Mouse (Mus musculus): ENCODE results near the gene Ewsr1.
"Not testable (repeated sequence)": the region's sequence is repeated elsewhere in the genome, so short reads cannot be mapped to it uniquely, and the experiment has no call there.

Ewsr1 gene

DNA sequence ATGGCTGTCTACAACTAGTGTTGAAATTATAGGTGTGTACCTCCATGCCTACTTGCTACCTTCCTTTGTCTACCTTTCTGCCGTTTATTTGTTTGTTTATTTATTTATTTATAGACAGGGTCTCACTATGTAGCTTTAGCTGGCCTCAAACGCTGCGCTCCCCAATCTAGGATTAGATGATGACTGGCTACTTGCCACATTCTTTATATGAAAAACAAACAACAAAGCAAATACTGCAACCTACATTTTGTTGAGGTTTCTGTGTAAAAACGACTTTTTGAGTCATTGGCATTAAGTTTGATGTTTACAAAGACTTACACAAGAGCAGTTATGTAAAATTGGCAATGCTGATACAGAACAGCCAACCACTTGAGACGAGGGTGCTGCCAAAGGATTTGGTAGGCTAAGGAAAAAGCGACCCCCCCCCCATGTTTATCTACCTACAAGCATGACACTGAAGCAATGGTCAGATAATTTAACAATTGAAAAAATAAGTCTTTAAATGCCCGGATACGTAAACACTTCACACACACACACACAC lies 2.5 kb downstream of the Ewsr1 start:
- DNase-seq (ENCODE audit: low spot score) = no peak

DNA sequence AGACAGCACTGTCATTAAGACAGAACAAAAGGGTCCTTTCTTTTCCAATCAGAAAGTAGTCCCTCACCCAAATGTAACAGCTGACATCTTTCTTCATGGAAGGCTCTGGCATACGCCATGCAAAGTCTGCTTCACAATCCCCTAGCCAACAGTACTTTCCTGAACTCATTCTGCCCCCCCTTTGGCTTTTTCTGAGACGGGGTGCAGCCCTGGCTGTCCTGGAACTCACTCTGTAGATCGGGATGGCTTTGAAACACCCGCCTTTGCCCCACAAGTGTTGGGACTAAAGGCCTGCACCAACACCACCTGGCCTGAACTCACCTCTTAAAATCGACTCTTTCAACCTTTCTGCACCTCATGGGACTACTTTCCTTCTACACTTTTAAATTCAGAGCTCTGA lies 3.2 kb downstream of the Ewsr1 start:
- DNase-seq (ENCODE audit: low spot score) = no peak

DNA sequence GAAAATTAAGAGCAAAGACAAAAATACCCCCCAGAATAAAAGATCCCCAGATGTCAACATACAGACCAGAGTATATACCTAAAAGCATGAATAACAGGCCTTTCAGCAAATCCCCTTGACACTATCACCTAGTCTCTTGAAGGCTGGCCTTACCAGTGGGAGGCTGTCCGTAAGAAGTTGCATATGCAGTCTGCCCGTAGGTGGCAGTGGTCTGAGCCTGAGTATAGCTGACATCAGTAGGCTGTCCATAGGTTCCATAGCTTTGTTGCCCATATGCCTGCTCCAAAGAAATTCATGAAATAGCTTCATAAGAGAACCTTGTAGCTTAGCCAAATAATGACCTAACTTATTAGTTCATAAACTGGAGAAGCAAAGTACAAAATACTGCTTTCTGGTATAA lies 7.4 kb downstream of the Ewsr1 start:
- no peak for DNase-seq (ENCODE audit: low spot score)

DNA sequence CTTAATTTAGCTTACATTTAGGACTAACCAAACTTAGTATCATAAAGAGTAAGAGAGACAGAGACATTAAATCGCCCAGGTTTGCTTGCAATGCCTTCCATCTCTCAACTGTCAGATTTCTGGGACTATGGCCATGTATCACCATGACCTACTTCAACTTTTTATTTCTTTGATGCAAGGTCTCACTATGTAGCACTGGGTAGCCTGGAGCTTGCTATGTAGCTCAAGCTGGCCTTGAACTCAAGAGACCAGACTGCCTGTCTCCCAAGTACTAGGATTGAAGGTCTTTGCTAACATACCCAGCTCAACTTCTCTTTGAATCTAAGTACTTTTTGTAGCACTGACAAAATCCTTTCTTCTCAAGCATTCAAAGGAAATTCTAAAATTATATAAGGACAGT lies 9.9 kb downstream of the Ewsr1 start:
- no peak for DNase-seq (ENCODE audit: low spot score)

DNA sequence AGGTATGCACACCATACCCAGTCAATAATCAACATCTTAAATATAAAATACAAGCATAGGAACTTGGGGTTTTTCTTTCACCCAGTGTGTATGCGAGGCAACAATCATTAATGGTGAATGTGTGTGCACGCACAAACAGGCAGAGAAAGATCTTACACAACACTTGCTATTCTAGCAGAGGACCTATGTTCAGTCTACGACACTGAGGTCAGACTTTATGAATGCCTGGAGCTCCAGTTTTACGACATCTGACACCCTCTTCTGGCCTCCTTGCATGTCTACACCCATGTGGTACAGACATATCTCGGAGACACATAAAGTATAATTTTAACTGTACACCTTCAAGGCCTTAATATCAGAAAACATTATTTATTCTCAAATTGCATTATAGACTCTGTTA lies 22.2 kb downstream of the Ewsr1 start:
- DNase-seq (ENCODE audit: low spot score) = not testable (repeated sequence)

DNA sequence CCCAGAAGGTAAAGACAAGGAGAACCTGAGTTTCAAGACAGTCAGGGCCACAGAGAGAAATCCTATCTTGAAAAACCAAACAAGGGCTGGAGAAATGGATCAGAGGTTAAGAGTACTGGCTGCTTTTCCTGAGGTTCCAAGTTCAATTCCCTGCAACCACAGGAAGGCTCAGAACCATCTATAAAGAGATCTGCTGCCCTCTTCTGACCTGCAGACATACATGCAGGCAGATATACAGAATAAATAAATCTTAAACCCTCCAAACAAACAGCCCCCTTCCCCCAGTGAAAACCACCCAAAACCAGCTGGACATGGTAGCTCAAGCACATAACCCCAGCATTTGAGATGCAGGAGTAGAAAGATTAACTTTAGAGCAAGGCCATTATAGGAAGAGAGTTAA lies 23.3 kb downstream of the Ewsr1 start:
- DNase-seq (ENCODE audit: low spot score) = no peak

DNA sequence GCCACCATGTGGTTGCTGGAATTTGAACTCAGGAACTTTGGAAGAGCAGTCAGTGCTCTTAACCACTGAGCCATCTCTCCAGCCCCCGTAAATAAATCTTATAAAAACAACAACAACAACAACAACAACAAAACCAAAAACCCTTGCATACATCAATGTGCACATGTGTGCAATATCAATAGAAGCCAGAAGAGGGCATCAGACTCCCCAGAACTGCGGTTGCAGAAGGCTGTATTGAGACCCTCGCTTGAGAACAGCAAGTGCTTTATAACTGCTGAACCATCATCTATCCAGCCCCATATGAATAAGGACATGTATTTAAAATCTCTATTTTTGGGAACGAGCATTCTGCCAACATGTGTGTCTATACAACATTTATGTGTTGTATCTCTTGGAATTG lies 24.2 kb downstream of the Ewsr1 start:
- DNase-seq (ENCODE audit: low spot score) = no peak

DNA sequence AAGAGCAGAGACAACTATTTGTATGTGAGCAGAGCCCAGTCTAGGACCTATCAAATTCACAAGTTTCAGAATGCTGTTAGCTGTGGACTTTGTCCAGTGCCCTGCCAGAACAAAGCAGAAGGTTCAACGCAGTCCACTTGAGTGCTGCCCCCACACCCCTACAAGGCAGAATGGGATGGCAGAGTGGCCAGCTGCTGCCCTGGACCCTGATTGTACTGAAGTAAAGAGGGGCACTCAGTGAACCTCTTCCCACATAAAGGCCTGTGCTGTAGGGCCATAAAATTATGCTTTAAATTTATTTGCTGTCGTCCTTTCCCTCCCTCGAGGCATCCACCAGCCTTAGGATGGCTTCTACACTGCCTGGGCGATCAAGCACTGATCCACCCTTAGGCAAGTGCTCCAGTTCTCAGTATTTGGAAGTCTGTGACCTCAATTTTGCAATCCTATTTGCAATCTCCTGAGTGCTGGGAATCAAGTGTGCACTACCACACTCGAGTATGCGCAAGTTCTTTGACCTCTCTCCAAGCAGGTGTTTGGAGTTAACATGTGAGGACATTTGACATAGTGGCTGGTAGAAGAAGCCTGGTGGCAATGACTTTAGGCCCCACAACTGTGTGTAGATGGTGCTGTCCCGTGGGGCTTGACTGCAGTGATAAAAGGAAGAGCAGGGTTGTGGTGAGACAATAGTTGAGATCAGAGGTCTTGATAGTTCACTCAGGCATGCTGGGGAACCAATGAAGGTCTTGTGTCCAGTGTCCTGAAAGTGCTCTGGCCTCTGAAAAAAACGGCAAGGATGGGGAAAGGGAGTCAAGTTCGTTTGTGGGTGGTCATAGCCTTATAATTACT lies 30.7 kb downstream of the Ewsr1 start:
- DNase-seq (ENCODE audit: low spot score) = no peak

DNA sequence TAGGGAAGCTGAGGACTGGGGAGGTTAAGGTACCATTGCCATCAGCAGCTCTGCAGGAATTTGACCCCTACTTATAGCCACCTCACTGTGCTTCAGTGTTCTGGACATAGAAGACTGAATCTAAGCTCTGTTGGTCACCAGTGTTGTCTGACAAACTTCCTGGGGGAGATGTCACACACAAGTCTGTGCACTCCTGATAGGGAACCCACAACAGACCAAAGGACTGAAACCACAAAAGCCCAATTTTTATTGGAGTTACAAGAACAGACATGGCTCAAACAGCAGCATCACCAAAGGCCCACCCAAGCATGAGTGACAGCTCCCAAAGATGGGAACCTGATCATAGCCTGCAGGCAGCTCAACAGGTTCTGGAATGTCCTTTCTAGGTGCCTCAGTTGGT lies 32.0 kb downstream of the Ewsr1 start:
- DNase-seq (ENCODE audit: low spot score) = no peak

DNA sequence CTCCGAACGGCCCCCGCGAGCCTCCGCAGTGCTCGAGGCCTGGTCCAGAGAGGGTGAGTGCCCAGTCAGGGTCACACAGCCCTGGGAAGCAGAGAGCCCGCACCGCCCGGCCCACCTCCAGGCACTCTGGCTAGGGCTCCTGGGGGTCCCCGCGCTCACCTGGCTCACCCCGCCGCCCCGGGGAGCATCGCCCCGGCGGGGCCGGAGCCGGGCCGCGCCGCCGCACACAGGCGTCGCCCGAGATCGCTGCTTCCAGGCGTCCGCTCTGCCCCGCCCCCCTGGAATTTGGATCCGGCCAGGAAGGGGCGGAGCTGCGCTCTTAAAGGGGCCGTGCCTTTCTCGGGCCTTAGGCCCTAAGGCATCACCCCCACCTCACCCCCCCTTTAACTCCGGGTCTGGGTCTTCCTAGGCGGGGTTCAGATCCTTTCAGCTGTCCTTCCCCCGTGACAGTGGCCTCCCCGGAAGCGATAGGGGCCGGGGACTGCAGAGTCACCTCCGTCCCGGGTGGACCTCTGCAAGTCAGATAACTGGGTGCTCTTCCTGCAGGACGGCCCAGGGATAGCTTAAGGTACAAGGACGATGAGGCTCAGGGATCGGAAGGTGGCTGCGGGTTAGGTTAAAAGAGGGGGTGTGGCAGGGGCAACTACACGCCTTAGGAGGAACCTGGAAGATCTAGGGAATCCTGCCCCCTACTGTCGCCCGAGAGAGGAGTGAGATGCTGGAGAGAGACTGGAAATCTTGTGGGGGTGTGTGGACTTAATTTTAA lies 33.8 kb downstream of the Ewsr1 start, which contains the start of gene Gas2l1:
Gas2l1 (minus strand) TSS at position 272 of the 766 bp plus-strand sequence.
- no peak for DNase-seq (ENCODE audit: low spot score)

DNA sequence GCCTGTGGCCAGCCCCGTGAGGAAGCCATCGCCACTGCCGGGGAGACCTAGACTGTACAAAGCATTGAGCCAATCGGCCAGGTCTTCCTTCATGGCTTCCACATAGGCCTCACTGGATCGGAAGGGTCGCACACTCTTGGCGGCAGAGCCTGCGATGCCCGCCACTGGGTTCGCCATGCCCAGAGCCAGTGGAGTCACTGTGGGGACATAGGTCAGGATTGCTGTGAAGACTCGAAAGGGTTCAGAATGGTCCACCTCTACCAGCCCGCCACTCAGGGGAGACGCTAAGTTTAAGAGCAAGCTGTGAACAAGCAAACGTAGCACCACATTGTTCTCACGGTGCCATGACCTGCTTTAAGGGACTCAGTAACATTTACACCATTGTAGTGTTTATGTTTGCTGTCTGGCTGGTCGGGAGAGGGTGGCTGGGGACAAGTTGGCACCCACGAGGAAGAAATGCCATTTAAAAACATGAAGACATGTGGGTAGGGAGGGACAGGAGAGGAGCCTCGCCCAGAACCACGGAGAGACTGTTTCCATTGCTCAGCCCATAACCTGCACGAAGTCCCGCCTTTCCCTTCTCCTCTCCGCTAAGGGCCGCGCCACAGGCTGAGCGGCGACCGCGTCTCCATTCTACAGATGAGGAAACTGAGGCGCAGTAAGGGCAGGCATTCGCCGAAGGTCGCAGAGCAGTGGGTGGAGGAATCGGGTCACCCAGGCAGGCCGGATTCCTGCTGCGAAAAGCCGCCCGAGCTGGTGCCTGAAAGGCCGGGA lies 34.6 kb downstream of the Ewsr1 start:
- no peak for DNase-seq (ENCODE audit: low spot score)

DNA sequence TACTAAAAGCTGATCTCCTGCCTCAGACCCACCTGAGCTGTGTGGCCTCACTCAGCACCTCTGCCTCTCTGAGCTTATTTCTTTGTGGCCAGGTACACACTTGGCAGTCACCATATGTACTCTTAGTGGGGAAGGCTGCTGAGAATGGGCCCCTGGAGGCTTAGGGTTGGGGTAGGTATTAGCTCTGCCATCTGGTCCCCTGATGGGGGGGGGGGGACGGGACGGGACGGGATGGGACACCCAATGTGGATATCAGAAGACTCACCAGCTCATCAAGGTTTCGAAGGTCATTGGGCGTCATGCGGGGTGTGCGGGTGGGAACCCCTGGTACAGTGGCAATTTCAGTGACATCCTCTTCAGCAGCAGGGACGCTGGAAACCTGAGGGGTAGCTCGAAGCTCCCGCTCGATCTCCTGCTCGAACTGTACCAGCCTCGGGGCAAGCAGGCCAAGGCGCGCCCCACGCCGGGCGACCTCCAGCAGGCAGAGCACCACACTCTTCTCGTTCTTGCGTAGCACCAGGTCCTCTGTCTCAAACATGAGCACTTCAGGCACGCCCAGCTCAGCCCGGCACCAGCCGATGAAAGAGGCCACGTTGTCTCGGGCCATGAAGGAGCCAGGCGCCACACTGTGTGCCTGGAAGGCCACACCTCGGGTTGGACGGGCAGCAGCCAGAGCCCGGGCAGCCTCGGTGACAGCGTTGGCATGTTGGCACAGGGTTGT lies 35.3 kb downstream of the Ewsr1 start:
- no peak for DNase-seq (ENCODE audit: low spot score)

DNA sequence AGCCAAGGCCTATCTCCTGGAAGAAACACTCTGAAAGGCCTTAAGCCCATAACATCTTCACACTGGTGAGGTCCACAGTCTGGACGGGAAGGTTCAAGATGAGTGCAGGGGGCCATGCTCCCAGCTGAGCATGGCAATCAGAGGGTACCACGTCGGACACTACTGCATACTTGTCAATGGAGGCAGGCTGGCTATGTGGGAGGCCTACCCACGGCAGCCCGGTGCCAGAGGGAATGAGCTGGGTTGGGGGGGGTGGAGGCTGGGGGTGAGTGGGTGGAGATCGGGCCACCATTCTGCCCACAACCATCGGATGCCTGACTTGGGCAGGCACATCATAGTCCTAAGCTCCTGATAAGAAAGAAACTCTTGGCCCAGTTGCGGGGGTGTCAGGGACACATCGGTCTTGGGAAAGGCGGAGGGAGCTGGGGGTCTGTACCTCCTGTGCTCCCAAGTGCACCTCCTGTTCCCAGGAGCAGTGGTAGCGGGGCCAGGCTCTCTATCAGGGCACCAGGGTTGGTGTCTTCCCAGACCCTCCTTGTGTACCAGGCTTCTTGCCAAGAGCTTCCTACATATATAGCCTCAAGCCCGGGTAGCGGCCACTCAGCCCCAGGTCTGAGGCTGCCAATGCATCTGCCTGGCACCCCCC lies 36.1 kb downstream of the Ewsr1 start:
- DNase-seq (ENCODE audit: low spot score) = no peak

DNA sequence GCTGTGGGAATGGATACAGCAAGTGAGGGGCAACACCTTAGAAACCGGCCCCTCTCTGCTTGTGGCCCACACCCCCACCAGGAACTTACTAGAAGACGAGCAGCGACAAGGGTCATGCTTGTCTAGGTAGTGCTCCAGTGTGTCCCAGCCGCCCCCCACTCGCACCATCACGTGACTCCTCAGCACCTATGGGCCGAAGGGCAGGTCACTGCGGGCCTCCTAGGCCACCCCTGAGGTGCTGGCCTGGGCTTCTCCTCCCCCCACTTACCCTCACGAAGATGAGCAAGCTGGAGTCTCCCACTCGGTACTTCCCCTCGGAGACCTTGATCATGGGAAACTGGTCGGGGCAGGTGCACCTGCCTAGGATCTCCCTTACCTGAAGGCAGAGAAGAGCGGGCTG lies 36.7 kb downstream of the Ewsr1 start:
- no peak for DNase-seq (ENCODE audit: low spot score)

DNA sequence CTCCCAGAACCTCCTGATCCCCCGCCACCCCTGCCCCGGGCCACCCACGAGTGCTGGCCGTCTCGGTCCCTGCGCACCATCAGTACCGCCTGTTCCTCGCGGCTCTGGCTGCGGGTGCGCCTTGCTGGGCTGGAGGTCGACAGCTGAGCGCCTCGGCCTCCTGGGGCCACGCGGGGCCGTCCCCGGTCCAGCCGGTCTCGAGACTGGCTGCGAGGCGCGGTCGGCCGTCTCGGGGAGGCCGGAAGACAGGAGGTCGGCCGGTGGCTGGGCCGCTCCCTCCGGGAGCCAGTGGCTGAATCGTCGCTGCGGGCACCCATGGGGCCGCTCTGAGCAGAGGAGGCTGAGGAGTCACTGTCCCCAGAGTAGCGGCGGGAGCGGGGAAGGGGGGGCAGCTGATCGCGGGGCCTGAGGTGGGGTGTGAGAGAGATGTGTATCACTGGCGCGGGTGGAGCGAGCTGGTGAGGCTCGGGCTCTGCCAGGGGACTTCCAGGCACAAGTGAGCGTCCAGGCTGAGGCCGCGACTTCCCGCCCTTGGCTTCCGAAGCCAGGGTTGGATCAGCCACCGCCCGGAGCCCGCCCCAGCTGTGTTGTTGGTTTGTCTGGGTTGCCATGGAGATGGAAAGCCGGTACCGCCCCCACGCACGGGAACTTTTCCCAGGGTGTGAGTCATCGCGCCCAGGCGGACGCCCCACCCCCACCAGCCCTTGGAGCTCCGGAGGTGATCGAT lies 37.5 kb downstream of the Ewsr1 start:
- DNase-seq (ENCODE audit: low spot score) = peak; percentile 85

DNA sequence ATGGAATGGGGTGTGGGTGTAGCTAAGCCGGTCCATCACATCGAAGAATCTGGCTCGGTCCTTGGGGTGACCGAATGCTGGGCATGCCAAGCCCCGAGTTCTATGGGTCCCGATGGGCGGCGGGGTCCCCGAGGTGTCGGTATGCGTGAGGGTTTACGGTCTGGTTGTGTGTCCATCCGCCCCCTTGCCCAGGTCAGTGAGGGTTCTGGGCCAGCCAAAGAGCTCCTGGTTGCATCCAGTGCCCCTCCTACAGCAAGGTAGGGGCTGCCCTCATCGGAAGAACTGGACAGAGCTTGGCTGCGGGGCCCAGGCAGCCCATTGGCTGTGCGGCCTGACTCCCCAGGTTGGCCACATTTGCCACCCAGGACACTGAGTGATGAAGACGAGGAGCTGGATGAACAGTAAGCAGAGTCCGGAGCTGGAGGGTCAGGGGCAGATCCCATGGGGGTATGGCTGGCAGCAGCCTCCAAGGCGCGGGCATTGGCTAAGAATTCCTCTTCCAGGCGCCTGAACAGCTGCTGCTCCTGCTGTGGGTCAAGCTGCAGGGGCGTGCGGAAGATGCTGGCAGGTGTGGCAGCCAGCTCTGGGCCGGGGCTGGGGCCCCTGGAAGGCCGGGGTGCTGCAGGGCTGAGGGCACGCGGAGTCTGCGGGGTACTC lies 38.2 kb downstream of the Ewsr1 start:
- DNase-seq (ENCODE audit: low spot score) = no peak

DNA sequence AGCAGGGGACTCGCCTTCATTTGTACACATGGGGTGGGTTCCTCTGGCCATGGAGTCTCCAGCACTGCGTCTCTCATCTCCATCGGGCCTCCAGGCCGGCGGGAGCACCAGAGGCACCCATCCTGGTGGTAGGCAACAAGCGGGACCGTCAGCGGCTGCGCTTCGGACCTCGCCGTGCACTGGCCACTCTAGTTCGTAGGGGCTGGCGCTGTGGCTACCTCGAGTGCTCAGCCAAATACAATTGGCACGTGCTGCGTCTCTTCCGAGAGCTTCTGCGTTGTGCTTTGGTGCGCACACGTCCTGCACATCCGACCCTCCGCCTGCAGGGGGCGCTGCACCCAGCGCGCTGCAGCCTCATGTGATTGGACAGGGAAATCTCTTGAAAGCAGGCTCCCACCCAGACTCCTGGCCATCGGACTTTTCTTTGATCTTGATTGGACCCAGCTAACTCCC lies 39.3 kb downstream of the Ewsr1 start:
- no peak for DNase-seq (ENCODE audit: low spot score)

DNA sequence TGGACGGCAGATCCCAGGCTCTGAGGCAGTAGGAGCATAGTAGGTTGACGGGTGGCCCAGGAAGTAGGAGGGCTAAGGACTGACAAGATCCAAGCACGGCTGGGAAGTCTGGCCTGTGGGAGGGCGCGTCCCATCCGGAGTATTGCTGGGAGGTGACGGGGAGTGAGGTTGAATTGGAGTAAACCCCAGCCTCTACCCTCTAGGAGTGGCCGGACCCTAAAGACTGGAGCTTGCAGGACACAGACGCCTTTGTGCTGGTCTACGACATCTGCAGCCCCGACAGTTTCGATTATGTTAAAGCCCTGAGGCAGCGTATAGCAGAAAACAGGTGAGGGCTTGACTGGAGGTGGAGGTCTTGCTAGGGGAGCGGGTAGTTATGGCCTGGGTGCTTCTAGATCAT lies 39.8 kb downstream of the Ewsr1 start:
- DNase-seq (ENCODE audit: low spot score) = no peak

DNA sequence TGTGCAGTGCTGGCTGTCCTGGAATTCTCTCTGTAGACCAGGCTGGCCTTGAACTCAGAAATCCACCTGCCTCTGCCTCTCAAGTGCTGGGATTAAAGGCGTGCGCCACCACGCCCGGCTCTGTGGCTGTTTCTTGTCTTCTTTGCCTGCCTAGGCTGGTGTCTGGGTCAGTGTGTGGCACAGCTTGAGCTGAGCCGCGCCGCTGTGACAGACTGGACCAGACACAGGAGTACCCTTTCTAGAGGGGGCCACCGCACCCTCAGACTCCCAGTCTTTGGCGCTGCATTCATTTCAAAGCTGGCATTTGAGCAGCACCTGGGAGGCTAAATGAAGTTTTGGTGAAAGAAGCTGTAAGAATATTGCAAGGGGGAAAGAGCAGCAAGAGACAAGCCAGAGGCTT lies 40.3 kb downstream of the Ewsr1 start:
- no peak for DNase-seq (ENCODE audit: low spot score)
